Mouse (Mus musculus) heart, adult 11 months (tissue): Measurements from ENCODE around the gene Prkcb.

ENCODE experiments used
- DNase-seq: peaks from one replicate; pipeline ENCODE4 v3.0.0; 2022

The Prkcb gene

DNA sequence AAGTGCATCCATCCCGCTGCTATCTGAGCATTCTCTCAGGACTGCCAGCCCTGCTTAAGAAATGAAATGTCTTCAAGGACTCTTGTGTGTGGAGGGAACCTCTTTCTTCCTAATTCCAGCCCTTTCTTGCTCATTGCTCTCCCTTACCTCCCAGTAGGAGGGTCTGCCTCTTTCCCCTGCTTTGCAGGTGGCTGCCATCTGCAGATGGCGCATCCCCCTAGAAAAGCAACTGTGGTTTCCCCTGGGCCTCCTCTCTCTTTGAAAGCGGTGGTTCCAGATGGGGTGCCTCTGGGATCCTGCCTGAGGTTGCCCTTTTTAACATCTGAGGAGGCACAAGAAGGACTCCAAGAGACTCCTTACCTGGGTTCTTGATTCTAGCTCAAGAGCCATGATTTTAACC is 2.2 kb downstream of the Prkcb start:
- DNase-seq: no peak

- DNase-seq: no peak
These were observed 3.6 kb downstream of the Prkcb start for GRCm38 (mm10) chr7:122292151-122292550.

DNA sequence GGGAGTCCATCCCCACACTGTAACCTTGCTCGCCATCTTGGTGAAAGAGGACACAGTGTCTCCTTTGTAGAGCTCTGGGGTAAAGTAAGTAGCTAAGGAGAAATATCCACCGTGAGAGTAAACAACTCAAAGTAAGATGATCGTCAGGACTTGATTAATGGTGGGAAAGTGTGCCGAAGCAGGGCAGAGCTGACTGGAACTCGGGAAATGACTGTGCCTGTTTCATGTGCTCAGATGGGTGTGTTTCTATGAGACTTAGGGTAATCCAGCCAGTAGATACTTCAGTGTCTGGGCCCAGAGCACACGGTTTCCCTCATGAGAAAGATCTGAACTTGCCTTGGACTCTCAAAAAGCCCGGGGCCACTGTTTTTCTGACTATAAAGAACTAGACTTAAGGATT is 5.6 kb downstream of the Prkcb start:
- DNase-seq: no peak

GRCm38 (mm10) chr7:122295363-122295762 is 6.8 kb downstream of the Prkcb start:
- DNase-seq: no peak

GRCm38 (mm10) chr7:122296331-122296730 is 7.8 kb downstream of the Prkcb start:
- DNase-seq: no peak

GRCm38 (mm10) chr7:122296805-122297204 is 8.3 kb downstream of the Prkcb start:
- DNase-seq: no peak

DNA sequence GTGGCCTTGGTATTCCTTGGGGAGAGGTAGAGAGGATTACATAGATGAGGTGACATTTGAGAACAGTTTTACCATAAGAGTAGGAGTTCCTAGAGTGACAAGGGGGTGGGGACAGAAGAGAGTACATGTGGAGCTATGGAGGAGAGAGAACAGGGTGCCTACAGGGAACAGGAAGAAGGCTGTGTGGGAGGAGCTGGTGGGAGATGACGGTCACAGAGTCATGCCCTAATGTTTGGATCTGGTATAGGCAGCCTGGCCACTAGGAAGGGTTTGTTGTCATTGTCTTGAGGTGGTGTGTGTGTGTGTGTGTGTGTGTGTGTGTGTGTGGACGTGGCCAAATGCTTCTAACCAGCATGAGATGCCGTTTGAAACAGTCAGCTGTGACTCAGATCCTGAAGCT is 9.1 kb downstream of the Prkcb start:
- DNase-seq: no peak

GRCm38 (mm10) chr7:122298715-122299114 is 10.2 kb downstream of the Prkcb start:
- DNase-seq: no peak

DNA sequence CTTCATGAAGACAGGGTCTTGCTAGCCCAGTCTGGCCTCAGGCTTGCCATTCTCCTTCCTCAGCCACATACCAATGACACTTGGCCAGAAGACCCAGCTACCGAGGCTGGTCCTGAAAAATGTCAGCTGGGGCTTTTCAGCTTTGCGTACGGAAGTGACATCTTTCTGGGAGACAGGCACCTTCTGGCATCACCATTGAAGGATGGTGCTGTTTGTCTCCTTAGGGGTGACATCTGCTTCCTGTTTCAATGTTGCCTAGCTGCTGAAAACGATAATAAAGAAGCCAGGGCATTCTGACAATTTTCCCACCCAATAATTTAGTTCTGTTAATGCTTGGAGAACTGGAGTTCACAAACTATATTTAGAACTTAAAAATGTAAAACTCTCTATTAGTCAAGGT is 12.0 kb downstream of the Prkcb start:
- no peak for DNase-seq

- DNase-seq: no peak
These were observed 14.0 kb downstream of the Prkcb start for GRCm38 (mm10) chr7:122302538-122302937.

DNA sequence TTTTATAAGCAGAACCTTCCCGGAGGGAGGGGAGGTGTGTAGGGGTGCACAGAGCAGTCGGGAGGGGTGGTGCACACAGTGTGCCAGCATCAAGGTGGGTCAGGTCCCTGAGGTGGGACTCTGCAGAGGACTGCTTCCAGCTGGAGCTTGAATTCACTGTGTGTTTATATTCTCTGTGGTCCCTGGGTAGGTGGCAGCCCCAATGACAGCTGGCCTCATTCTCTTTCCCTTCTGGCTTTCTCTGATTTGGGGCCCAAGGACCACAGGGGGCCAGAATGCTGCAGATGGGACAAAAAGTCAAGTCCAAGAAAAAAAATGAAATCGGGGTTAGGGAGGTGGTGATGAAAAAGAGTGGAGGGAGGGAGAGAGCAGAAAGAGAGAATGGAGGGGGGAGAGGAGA is 15.4 kb downstream of the Prkcb start:
- DNase-seq: no peak

GRCm38 (mm10) chr7:122304521-122304920 is 16.0 kb downstream of the Prkcb start:
- DNase-seq: no peak

- no peak for DNase-seq
These were observed 18.7 kb downstream of the Prkcb start for GRCm38 (mm10) chr7:122307241-122307640.

GRCm38 (mm10) chr7:122308661-122309060 is 20.1 kb downstream of the Prkcb start:
- DNase-seq: no peak

DNA sequence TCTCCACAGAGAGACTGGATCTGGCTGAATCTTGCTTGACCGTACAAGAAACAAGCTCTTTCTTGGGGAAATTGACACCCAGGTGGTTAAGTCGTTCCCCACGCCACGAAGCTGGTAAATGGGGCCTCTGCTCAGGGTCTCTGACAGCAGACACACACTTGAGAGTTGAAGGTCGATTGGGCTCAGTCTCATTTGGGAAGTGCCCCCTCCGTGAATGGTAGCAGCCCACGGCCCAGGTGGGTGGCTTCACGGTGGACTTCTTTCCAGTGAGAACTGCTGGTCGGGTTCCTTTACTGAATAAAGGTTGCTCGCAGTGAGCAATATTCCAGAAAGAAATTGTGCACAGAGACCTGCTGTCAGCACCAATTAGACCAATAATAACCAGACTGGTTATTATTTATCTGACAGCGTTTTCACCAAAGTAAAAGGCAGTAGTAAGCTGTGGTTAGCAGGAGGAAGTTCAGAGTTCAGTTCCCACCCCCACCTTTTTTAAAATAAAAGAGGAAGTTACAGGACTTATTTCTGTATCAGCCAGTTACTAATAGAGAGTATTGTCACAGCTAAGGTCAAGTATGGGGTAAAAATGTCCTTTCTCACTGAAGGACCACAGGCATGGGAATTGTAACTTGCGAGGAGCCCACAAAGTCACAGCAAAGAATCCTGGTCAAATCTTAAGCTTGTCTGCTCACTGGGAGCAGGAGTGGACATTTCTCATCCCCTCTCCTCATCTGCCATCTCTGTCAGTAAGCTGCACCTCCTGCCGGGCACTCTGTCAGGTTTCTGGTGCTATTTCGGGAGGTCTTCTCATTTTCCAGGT is 21.6 kb downstream of the Prkcb start:
- DNase-seq: no peak

DNA sequence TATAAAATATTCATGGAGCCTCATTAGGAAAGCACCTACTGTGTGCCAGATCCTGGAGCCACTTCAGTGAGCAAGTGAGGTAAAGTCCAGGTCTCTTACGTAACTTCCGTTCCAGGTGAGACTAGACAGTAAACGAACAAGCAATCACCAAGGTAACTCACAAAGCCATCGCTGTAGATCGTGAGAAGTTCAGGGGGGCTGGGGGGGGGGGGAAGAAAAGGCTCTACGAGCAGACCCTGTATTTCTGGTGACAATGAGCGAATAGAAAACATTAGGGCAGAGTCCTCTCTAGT is 22.1 kb downstream of the Prkcb start:
- DNase-seq: no peak

DNA sequence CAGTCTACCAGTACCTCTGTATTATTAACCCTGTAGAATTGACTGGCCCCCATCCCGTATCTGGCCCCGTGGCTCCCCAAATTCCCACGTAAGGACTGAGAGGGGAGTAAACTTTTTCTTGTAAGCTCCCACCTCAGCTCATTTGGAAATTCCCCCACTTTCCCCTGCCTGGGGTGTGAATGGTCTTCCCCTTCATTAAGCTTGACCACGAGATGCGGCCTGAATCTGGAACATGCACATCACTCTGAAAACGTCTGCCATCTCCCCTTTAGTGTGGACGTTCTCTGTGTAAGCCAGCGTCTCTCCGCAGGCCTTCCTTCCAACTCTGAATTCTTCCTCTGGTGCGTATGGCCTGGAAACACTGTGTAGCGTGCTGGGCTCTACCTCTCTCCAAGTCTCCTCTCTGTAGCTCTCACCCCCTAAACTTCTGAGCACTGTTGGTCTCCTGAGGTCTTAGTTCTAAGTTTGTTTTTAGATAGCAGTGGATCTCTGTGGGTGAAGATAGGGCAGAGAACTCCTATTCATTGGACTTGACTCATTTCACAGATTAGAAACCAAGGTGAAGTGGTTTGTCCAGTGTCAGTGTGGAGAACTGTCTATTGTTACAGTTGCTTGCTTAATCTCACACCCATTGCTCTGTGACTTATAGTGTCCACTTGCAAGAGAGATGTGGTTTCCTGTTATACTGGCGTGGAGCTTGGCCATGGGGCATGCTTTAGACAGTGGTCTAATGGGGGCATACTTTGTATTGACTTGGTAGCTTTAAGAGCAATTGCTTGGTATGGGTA is 25.3 kb downstream of the Prkcb start:
- no peak for DNase-seq

- no peak for DNase-seq
These were observed 27.3 kb downstream of the Prkcb start for GRCm38 (mm10) chr7:122315720-122316331.

- DNase-seq: no peak
These were observed 28.1 kb downstream of the Prkcb start for GRCm38 (mm10) chr7:122316681-122317080.

DNA sequence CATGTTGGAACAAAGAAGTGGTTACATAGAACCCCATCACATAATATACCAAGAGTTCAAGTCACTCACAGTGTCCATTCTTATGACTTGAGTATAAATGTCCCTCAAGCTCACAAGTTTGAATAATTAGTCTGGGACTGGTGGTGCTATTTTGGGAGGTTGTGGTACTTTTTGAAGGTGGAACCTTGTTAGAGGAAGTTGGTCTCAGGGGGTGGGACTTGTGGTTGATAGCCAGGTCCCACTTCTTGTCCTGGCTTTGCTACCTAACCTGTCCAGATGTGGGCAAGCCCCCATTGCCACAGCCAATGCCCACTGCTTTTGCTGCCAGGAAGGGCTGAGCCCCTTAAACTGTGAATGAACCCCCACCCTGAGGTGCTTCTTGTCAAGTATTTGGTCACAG is 28.9 kb downstream of the Prkcb start:
- DNase-seq: no peak

GRCm38 (mm10) chr7:122319566-122319965 is 31.0 kb downstream of the Prkcb start:
- no peak for DNase-seq

- DNase-seq: no peak
These were observed 32.4 kb downstream of the Prkcb start for GRCm38 (mm10) chr7:122320843-122321544.

DNA sequence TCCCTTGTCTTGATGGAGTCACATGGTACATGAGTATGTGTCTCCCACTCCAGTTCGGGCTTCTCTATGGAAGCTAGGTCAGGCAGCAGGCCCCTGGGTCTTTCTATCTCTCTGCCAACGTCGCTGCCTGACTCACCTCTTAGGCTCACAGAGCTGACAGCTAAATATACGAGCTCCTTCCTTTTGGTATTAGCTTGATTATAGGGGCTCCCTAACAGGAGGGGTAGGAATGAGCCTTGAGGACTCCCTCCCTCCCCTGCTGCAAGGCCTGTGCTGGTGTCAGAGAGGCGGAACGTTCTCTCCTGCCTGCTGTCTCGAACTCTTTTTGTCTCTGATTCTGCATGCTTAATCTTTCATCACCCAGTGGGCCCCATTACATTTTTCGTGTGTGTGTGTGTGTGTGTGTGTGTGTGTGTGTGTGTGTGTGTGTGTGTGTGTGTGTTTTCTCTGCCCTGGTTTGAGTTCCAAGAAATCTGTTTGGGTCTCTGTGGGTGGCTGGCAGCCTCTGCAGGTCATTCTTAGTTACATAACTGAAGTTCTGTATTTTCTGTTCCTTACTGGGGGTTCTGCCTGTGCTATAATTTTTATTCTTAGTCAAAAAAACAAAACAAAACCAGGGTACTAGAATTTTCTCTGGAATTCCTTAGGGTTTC is 33.6 kb downstream of the Prkcb start:
- no peak for DNase-seq
